Comparison of ENCODE assay signal across 31 mouse cellular contexts in the genomic region with DNA sequence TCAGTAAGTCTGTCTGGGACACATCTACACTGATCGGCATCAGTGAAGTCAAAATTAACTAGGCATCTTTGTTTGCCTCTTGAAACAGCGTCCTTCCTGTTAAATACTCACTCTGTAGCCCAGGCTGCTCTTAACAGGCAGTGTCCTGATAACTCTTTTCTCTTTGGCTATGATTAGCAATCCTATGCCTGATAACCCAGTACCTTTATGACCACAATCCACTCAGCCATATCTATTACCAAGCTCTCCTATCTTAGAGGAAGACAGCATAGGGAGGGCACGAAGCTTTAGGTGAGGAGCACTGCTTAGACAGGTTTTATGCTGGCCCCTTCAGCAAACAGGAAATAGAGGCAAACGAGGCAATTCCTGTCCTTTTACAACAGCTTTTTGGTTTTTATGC. TPM values are rescaled to one million over a fixed set of nuclear protein-coding genes. Genes with fewer than 3 reads are reported as not detected.
A peak's percentile ranks its signal among the peaks of the same experiment; 100 is the strongest.
DNase-seq lines count a peak whose midpoint lies in the region; ATAC-seq and TF ChIP-seq lines count a peak whose summit lies in the region.
"Had no signal": no experiment of that assay in that cellular context is flagged by ENCODE, and none has a peak within 500 bp of the region (broad histone marks: within the 10 kb centered on the region; RNA-seq: fewer than 3 reads in every experiment).

No protein-coding gene starts in this region.

- ATAC-seq in forebrain, embryonic 14.5 days = no peak
- ATAC-seq: forebrain, postnatal 0 days; midbrain, embryonic 16.5 days; Patski had no signal

- TF ChIP-seq EP300 in MEL (IDR thresholded peaks at IDR 0.05; ENCODE audit: low read depth in 1 of 2, low read length in 2 of 2) = peak in 1 of 2 experiments; percentile 25; a peak in 1 of 4 replicates

- 36% methylated on average over 4 of the region's 4 CpGs for WGBS in kidney, adult 2 months
- WGBS in forebrain, embryonic 14.5 days = 86% methylated on average over 4 of the region's 4 CpGs

- peaks cover 4% of the 10 kb centered on the region for H3K36me3 ChIP-seq in kidney, adult 2 months (ENCODE audit: control insufficient read depth, insufficient read depth, low read length)
- peaks cover 4 to 22% of the 10 kb centered on the region in 2 experiments; a peak in 3 of 4 replicates for H3K36me3 ChIP-seq in MEL (ENCODE audit: control insufficient read depth in 1 of 2, insufficient read depth in 2 of 2, low read length in 2 of 2)
- H3K36me3 ChIP-seq in forebrain, embryonic 14.5 days (ENCODE audit: control insufficient read depth, insufficient read depth, low read length) = peaks cover 47% of the 10 kb centered on the region

- H3K4me3 ChIP-seq in kidney, adult 2 months (ENCODE audit: insufficient read depth, low read depth, low read length) = no peak overlapping the region
- no peak overlapping the region for H3K4me3 ChIP-seq in MEL (ENCODE audit: control insufficient read depth in 1 of 2, insufficient read depth in 1 of 2, low read depth in 2 of 2, low read length in 2 of 2)
- no peak overlapping the region for H3K4me3 ChIP-seq in forebrain, embryonic 14.5 days (ENCODE audit: low read depth, low read length)
- H3K4me3 ChIP-seq: forebrain, embryonic 10.5 days; hindbrain, embryonic 12.5 days; limb, embryonic 13.5 days; liver, embryonic 13.5 days; neural tube, embryonic 15.5 days had no signal

- TF ChIP-seq POLR2A in kidney, adult 2 months (IDR thresholded peaks at IDR 0.05; ENCODE audit: low read depth, low read length) = no peak
- no peak for TF ChIP-seq POLR2A in MEL (IDR thresholded peaks at IDR 0.05; ENCODE audit: control insufficient read depth in 1 of 2, insufficient read depth in 1 of 2, low read depth in 1 of 2, low read length in 2 of 2, poor library complexity in 1 of 2)

- H3K27me3 ChIP-seq in kidney, adult 2 months (replicated peaks; ENCODE audit: control insufficient read depth, insufficient read depth, low read length) = no peaks in the 10 kb centered on the region
- no peaks in the 10 kb centered on the region for H3K27me3 ChIP-seq in MEL (ENCODE audit: control insufficient read depth in 1 of 2, insufficient read depth in 2 of 2, low read length in 2 of 2)
- H3K27me3 ChIP-seq in forebrain, embryonic 14.5 days (replicated peaks; ENCODE audit: control insufficient read depth, insufficient read depth, low read length) = no peaks in the 10 kb centered on the region
- H3K27me3 ChIP-seq: hindbrain, embryonic 12.5 days; limb, embryonic 13.5 days; liver, embryonic 13.5 days; neural tube, embryonic 15.5 days; Patski had no signal

- peaks cover 27% of the 10 kb centered on the region for H3K79me2 ChIP-seq in MEL (ENCODE audit: control insufficient read depth, insufficient read depth, low read length, poor library complexity)

- no peak for TF ChIP-seq RAD21 in MEL (IDR thresholded peaks at IDR 0.05; ENCODE audit: low read depth, low read length)

- H3K9ac ChIP-seq in MEL (ENCODE audit: control insufficient read depth, low read depth, low read length, poor library complexity, severe bottlenecking) = no peak overlapping the region
- H3K9ac ChIP-seq in forebrain, embryonic 14.5 days (ENCODE audit: low read length) = no peak overlapping the region
- H3K9ac ChIP-seq: forebrain, postnatal 0 days; hindbrain, embryonic 12.5 days; limb, embryonic 13.5 days; liver, embryonic 13.5 days; lung, embryonic 14.5 days; neural tube, embryonic 15.5 days had no signal

- DNase-seq in kidney, adult 2 months = no peak
- DNase-seq in kidney, postnatal 10 days = no peak
- DNase-seq in CD4-positive, CD25-positive, alpha-beta regulatory T cell, adult 2 months (ENCODE audit: low read depth, low spot score) = peak; percentile 35
- peak; percentile 28 for DNase-seq in MEL (ENCODE audit: low read depth, low spot score)
- DNase-seq in naive thymus-derived CD4-positive, alpha-beta T cell, adult 2 months (ENCODE audit: low read depth) = peak; percentile 46
- DNase-seq in forebrain, embryonic 14.5 days (ENCODE audit: low spot score) = no peak
- no peak for DNase-seq in ovary, postnatal 10 days (ENCODE audit: low spot score)
- DNase-seq: adrenal gland, adult 2 months; B cell, adult 2 months; cerebellum, adult 11 months; cerebellum, postnatal 10 days; forebrain, postnatal 0 days; gastrocnemius, postnatal 36 days; heart, postnatal 14 days; kidney, adult 9 months; kidney, postnatal 36 days; layer of hippocampus, postnatal 36 days; liver, embryonic 13.5 days; lung, embryonic 14.5 days; thymus, postnatal 14 days had no signal

- TF ChIP-seq CTCF in kidney, adult 2 months (conservative IDR thresholded peaks at IDR 0.05; ENCODE audit: insufficient read depth, insufficient read length, low read depth, low read length) = no peak
- no peak for TF ChIP-seq CTCF in MEL (IDR thresholded peaks at IDR 0.05 in 2 of 3, conservative IDR thresholded peaks at IDR 0.05 in 1 of 3; ENCODE audit: control insufficient read depth in 1 of 3, insufficient read depth in 1 of 3, low read depth in 2 of 3, low read length in 3 of 3, poor library complexity in 1 of 3, severe bottlenecking in 1 of 3)

- no peaks in the 10 kb centered on the region for H3K9me3 ChIP-seq in MEL (replicated peaks; ENCODE audit: insufficient read depth, low read length)
- no peaks in the 10 kb centered on the region for H3K9me3 ChIP-seq in forebrain, embryonic 14.5 days (replicated peaks; ENCODE audit: control insufficient read depth, low read length)
- H3K9me3 ChIP-seq: forebrain, embryonic 10.5 days; hindbrain, embryonic 12.5 days; limb, embryonic 13.5 days; liver, embryonic 13.5 days; neural tube, embryonic 15.5 days had no signal

- peaks cover 14% of the 10 kb centered on the region; the same call in 1 of the 2 replicates for H3K4me1 ChIP-seq in kidney, adult 2 months (ENCODE audit: control insufficient read depth, insufficient read depth, low read length)
- H3K4me1 ChIP-seq in MEL (ENCODE audit: control insufficient read depth in 1 of 2, insufficient read depth in 2 of 2, low read length in 2 of 2) = peaks cover 5 to 9% of the 10 kb centered on the region in 2 experiments; a peak in 1 of 4 replicates
- H3K4me1 ChIP-seq in forebrain, embryonic 14.5 days (ENCODE audit: control insufficient read depth, insufficient read depth, low read length) = peaks cover 17% of the 10 kb centered on the region

- peak overlapping the region; percentile 12; the same call in 1 of the 2 replicates for H3K27ac ChIP-seq in kidney, adult 2 months (ENCODE audit: insufficient read depth, low read depth, low read length)
- H3K27ac ChIP-seq in MEL (ENCODE audit: control insufficient read depth, low read depth, low read length) = no peak overlapping the region
- H3K27ac ChIP-seq in forebrain, embryonic 14.5 days (ENCODE audit: low read depth, low read length) = no peak overlapping the region
- H3K27ac ChIP-seq: forebrain, embryonic 10.5 days; hindbrain, embryonic 12.5 days; limb, embryonic 13.5 days; liver, embryonic 13.5 days; neural tube, embryonic 15.5 days had no signal

- H3K4me2 ChIP-seq in forebrain, embryonic 14.5 days (ENCODE audit: low read length) = no peak overlapping the region
- H3K4me2 ChIP-seq: heart, embryonic 11.5 days; hindbrain, embryonic 12.5 days; limb, embryonic 13.5 days; liver, embryonic 13.5 days; lung, embryonic 14.5 days; neural tube, embryonic 15.5 days had no signal

TF ChIP-seq in MEL, 35 proteins besides CTCF, POLR2A, EP300 and RAD21:
- TF ChIP-seq KAT2A (conservative IDR thresholded peaks at IDR 0.05; ENCODE audit: low read depth, low read length) = no peak
- 0 out of 2 replicates have a peak, but pooled peaks have one; percentile 24 for TF ChIP-seq TCF12 (IDR thresholded peaks at IDR 0.05; ENCODE audit: low read depth, low read length)
- no peak for TF ChIP-seq TAL1 (IDR thresholded peaks at IDR 0.05; ENCODE audit: low read length)
- peak; percentile 56 for TF ChIP-seq GATA1 (IDR thresholded peaks at IDR 0.05; ENCODE audit: low read depth, low read length)
- TF ChIP-seq ETS1 (IDR thresholded peaks at IDR 0.05; ENCODE audit: low read depth, low read length) = 0 out of 2 replicates have a peak, but pooled peaks have one; percentile 46
- no peak for TF ChIP-seq MEF2A (IDR thresholded peaks at IDR 0.05; ENCODE audit: extremely low read depth, insufficient replicate concordance, low read depth, low read length, poor library complexity, severe bottlenecking)
- no peak for TF ChIP-seq ZKSCAN1 (IDR thresholded peaks at IDR 0.05; ENCODE audit: low read depth, low read length)
- no peak for TF ChIP-seq MXI1 (IDR thresholded peaks at IDR 0.05; ENCODE audit: low read depth, low read length)
- TF ChIP-seq RCOR1 (IDR thresholded peaks at IDR 0.05; ENCODE audit: low read depth, low read length) = peak; percentile 71
- TF ChIP-seq TBP (IDR thresholded peaks at IDR 0.05; ENCODE audit: low read depth, low read length) = no peak

RNA-seq across cellular contexts. Expression of a gene that starts 5.7 kb away (rescaled TPM):
- 83.0 and 90.5 TPM in 2 replicates for polyA plus RNA-seq in kidney, adult 2 months (2012; rRNA removed)
- total RNA-seq in MEL (2012; rRNA removed) = 14.6 and 15.0 TPM in 2 replicates
- 10 to 100 TPM in 1 of 2 experiments, not detected in 1; 28.4 TPM for polyA plus RNA-seq in MEL (2012; ENCODE audit: insufficient read depth in 1 of 2, insufficient read length in 2 of 2, low read depth in 1 of 2, low replicate concordance in 2 of 2, missing spikeins in 1 of 2)
- polyA plus RNA-seq in forebrain, embryonic 14.5 days (2014; fragmentation: Nextera tagmentation; extraction: Ambion mirVana) = 26.9 and 28.1 TPM in 2 replicates

RNA-seq across cellular contexts. Expression of a gene that starts 23.7 kb away (rescaled TPM):
- polyA plus RNA-seq in kidney, adult 2 months (2012; rRNA removed) = 24.9 and 26.5 TPM in 2 replicates
- 12.1 and 12.3 TPM in 2 replicates for total RNA-seq in MEL (2012; rRNA removed)
- polyA plus RNA-seq in MEL (2012; ENCODE audit: insufficient read depth in 1 of 2, insufficient read length in 2 of 2, low read depth in 1 of 2, low replicate concordance in 2 of 2, missing spikeins in 1 of 2) = 10 to 100 TPM; 15.9 to 99.4 TPM
- polyA plus RNA-seq in forebrain, embryonic 14.5 days (2014; fragmentation: Nextera tagmentation; extraction: Ambion mirVana) = 11.2 and 11.4 TPM in 2 replicates

RNA-seq across cellular contexts. Expression of a gene that starts 46.9 kb away (rescaled TPM):
- polyA plus RNA-seq in kidney, adult 2 months (2012; rRNA removed) = 0.04 TPM in 1 of 2 replicates, not detected in the other
- not detected in 2 replicates for total RNA-seq in MEL (2012; rRNA removed)
- polyA plus RNA-seq in MEL (2012; ENCODE audit: insufficient read depth in 1 of 2, insufficient read length in 2 of 2, low read depth in 1 of 2, low replicate concordance in 2 of 2, missing spikeins in 1 of 2) = not detected
- not detected in 2 replicates for polyA plus RNA-seq in forebrain, embryonic 14.5 days (2014; fragmentation: Nextera tagmentation; extraction: Ambion mirVana)
- total RNA-seq: adrenal gland, adult 2 months; adrenal gland, postnatal 4 days; forebrain, postnatal 0 days; gastrocnemius, postnatal 36 days; layer of hippocampus, adult 8-10 months; layer of hippocampus, postnatal 36 days; left cerebral cortex, postnatal 14 days had no signal
- polyA plus RNA-seq: embryonic facial prominence, embryonic 11.5 days; forebrain, embryonic 10.5 days; forebrain, postnatal 0 days; heart, embryonic 11.5 days; hindbrain, embryonic 12.5 days; limb, embryonic 13.5 days; lung, embryonic 14.5 days; midbrain, embryonic 16.5 days; neural tube, embryonic 15.5 days had no signal

Comparison
In these comparisons a context has a peak if more than half of its experiments do, and no peak if none do; other contexts are left out.
1. DNase-seq: peak in CD4-positive, CD25-positive, alpha-beta regulatory T cell, adult 2 months (single experiment), MEL (single experiment) and naive thymus-derived CD4-positive, alpha-beta T cell, adult 2 months (single experiment); none in kidney, adult 2 months (single experiment), kidney, postnatal 10 days (single experiment), forebrain, embryonic 14.5 days (single experiment) and ovary, postnatal 10 days (single experiment).